In genomic region chr19:12994714-12995113, GRCm38 (mm10) we compare ENCODE assay signal across 24 mouse cellular contexts. TPM values are rescaled to one million over a fixed set of nuclear protein-coding genes. Genes with fewer than 3 reads are reported as not detected.
"Had no signal": no experiment of that assay in that cellular context is flagged by ENCODE, and none has a peak within 500 bp of the region (broad histone marks: within the 10 kb centered on the region; RNA-seq: fewer than 3 reads in every experiment).

Olfr1451 (plus strand) TSS chr19:12995014.

- H3K27ac ChIP-seq: neural tube, embryonic 13.5 days; neural tube, embryonic 15.5 days; stomach, embryonic 15.5 days; stomach, postnatal 0 days had no signal

- H3K9me3 ChIP-seq: stomach, embryonic 15.5 days had no signal

- DNase-seq: retina, postnatal 1 day; right cerebral cortex, adult 18-20 months; right cerebral cortex, postnatal 14 days; right cerebral cortex, postnatal 25 days; right cerebral cortex, postnatal 4 days; spleen, adult 18-20 months; thymus, adult 18-20 months; thymus, adult 2 months; thymus, postnatal 14 days; thymus, postnatal 25 days; thymus, postnatal 36 days; thymus, postnatal 4 days had no signal

- H3K27me3 ChIP-seq: neural tube, embryonic 13.5 days; neural tube, embryonic 15.5 days; stomach, embryonic 15.5 days had no signal

- H3K4me1 ChIP-seq: neural tube, embryonic 13.5 days; neural tube, embryonic 15.5 days; stomach, embryonic 15.5 days had no signal

- H3K36me3 ChIP-seq: neural tube, embryonic 13.5 days; neural tube, embryonic 15.5 days; stomach, embryonic 15.5 days had no signal

- H3K4me3 ChIP-seq: neural tube, embryonic 13.5 days; neural tube, embryonic 15.5 days; stomach, embryonic 15.5 days had no signal

RNA-seq across cellular contexts. Expression of gene Olfr1451, which starts in this region (rescaled TPM):
- polyA plus RNA-seq: neural tube, embryonic 13.5 days; neural tube, embryonic 14.5 days; neural tube, embryonic 15.5 days; small intestine, adult 2 months; spleen, adult 2 months; stomach, embryonic 14.5 days; stomach, embryonic 15.5 days; stomach, embryonic 16.5 days; stomach, postnatal 0 days; testis, adult 2 months; thymus, adult 2 months; thymus, postnatal 0 days; urinary bladder, adult 2 months had no signal
